Mouse (Mus musculus) gastrocnemius, postnatal 36 days (tissue): Measurements from ENCODE around the gene Drosha. TPM values are rescaled to one million over a fixed set of nuclear protein-coding genes. Genes with fewer than 3 reads are reported as not detected.
"Not testable (repeated sequence)": the region's sequence is repeated elsewhere in the genome, so short reads cannot be mapped to it uniquely, and the experiment has no call there.

Source experiments
- DNase-seq, 2 experiments: peaks; one replicate each; pipeline ENCODE4 v3.0.0; 2022
- intact Hi-C: fragments of 180-260 bp; cut with DNase I; formaldehyde crosslinking; loops from one replicate; pipeline ENCODE4 v1.15.1; 2025
- long read RNA-seq, 2 experiments: library from polyadenylated mRNA; stranded (forward); transcript quantifications; one replicate each; pipeline ENCODE4 v2.0.0; 2021
- total RNA-seq, 2 experiments: library from RNA; stranded (reverse); gene quantifications; 2 replicates each; pipeline ENCODE4 v1.2.3; 2021

Drosha gene
- 10 to 100 TPM; 26.3 to 32.5 TPM for total RNA-seq
- long read RNA-seq, experiment 1, full-length matches to known transcripts: 5 of 19 reads
- long read RNA-seq, experiment 1, partial matches to known transcripts: 13 of 19 reads
- long read RNA-seq, experiment 1, other reads (novel, unspliced or antisense): 1 of 19 reads
- long read RNA-seq, experiment 2, full-length matches to known transcripts: 6 of 21 reads
- long read RNA-seq, experiment 2, partial matches to known transcripts: 12 of 21 reads
- long read RNA-seq, experiment 2, other reads (novel, unspliced or antisense): 3 of 21 reads

DNA sequence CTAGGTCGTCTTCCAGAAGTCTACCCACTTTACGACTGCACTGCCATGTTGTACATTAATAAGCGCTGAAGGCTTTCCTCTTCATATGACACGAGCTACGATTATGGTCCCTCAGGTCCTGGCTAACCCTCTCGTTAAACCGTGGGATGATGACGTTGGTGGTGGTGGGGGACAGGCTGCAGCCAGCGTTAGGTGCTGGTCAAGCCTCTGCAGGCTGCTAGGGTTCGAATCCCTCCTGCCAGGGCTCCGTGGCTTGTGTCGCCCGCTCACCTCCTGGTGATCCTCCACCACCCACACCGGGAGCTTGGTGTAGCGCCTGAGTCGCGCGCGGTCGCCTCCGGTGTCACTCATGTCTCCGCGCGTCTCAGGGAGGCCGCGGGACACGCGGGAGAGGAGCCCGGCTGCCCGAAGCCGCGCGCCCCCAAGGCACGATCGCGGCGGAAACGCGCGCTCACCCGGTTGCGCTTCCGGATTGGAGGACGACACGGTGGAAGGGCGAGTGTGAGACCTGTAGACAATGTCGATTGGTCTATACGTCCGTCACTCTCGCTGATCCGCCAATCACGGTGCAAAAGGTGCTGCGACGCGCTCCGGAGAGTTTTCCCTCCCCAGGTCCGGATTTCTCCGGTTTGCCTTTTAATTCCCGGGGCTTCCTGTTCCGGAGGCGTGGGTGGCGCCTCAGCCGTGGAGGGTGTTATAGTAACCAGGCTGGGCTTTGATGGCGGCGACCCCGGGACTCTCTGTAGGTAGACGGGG, at the start of gene Drosha, which contains the start of gene 6030458C11Rik:
Drosha (plus strand) TSS at position 619 of the 756 bp plus-strand sequence.
6030458C11Rik (minus strand) TSS at position 453 of the 756 bp plus-strand sequence.
- intact Hi-C loops: no loop called here
- DNase-seq: peak; percentile 97 to 98

DNA sequence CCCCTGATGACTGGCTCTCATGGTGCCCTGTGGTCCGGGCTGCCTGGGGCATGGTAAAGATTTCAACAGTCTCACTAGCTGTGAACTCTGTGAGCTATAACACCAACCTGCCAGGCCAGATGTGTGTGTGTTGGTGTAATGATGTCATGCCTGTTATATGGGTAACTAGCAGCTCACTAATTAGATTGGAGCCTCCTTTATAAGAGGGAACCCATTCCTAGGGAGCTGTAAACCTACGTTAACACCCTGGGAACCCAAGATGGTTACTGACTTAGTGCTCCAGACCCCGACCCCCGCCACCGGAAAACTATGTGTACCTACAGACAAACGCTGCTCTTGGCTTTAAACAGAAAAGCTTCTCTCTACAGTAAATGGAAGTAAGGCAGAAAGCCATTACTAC, 43.3 kb upstream of the Drosha start:
- intact Hi-C loops: no loop called here
- DNase-seq: no peak

DNA sequence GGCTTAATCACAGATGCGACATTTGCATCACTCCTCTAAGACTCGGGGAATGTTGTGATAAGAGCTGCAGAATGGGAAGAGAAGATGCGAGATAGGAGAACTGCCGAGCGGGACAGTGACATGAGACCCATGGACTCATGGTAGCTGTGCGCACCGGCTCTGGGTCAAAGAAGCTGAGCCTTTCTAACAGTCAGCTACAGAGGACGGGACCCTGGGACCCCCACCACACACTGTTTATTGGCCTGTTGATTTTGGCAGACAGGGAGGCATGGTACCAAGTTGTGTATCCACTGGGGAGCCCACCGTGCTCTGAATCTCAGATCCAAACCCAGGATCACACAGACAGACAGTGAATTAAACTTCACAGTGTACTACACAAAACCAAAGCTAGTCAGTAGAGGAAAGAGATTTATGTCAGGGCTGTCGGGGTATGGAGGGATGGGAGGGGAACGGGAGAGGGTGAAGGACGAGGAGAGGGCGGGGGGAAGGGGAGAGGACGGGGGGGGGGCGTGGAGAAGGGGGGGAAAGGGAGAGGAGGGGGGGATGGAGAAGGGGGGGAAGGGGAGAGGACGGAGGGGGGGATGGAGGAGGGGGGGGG, 42.8 kb upstream of the Drosha start:
- DNase-seq: no peak
- intact Hi-C loops: no loop called here

DNA sequence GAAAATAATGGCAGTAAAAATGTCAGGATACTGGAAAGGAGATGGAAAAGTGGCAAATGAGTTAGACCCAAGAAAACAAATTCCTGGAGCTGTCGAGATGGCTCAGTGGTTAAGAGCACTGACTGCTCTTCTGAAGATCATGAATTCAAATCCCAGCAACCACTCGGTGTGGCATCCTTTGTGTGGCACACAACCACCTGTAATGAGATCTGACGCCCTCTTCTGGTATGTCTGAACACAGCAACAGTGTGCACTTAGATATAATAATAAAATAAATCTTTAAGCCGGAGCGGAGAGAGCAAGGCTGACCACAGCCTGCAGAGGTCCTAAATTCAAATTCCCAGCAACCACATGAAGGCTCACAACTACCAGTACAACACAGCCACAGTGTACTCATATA, 36.1 kb upstream of the Drosha start:
- intact Hi-C loops: loop anchor here (5.0 kb wide), 1 partner anchor 46 kb away; no protein-coding TSS in a partner anchor
- no peak for DNase-seq

DNA sequence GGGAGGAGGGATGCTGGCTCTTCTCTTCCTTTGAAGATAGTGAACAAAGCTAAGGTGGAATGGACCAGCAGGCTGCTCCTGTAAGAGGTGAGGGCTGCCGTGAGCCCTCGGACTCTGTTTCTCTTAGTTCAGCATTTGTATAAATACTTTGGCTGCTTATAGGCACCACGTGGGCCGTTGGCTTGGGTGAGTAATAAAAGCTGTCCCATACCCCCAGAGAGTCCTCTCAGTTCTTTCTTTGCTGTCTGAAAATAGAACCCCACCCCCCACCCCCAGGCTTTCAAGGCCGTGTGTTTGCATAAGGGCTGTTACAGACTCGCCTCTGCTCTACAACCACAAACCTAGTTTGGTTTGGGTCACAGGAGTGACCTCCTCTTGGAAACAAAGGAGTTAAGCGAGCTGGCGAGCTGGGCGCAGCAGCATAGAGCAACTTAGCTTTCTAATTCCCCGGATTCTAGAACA, 35.2 kb upstream of the Drosha start:
- intact Hi-C loops: loop anchor here (5.0 kb wide), 1 partner anchor 47 kb away; no protein-coding TSS in a partner anchor
- DNase-seq: no peak

DNA sequence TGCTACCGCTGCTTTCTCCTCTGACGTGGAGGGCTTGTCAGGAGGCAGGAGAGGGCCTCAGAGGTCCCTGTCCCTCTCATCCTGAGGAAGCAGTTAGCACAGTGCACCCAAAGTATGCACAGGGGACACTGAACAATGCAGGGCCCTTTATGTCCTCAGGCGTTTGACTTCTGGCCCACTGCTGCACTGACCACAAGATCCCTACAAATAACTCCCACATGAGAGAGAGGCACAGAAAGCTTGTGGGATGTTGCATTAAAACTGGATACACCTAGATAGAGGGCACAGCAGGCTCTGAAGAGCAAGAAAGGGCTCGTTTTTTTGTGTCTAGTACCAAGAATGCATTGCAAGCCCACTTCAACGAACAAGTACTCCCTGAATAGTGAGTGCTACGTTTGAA, 30.3 kb upstream of the Drosha start:
- DNase-seq: no peak
- intact Hi-C loops: loop anchor here (5.0 kb wide), 1 partner anchor 422 kb away; no protein-coding TSS in a partner anchor

DNA sequence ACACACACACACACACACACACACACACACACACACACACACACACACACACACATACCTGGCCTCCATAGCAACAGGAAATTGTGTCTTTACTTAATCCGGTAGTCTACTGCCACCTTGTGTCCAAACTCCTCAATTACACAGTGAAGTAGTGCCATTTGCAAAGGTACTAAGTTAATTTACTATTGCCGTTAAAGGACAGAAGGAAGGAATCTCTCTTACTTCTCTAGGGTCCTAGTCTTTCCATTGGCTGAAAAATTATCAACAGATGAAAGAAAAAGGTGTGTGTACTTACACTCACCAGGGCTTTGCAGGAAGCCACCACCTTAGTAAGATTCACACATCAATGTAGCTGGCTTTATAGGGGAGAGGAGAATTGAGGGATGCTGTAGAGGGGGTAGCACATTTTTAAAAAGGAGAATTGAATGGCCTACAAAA, 29.1 kb upstream of the Drosha start:
- DNase-seq: peak in 1 of 2 experiments; percentile 42
- intact Hi-C loops: no loop called here

DNA sequence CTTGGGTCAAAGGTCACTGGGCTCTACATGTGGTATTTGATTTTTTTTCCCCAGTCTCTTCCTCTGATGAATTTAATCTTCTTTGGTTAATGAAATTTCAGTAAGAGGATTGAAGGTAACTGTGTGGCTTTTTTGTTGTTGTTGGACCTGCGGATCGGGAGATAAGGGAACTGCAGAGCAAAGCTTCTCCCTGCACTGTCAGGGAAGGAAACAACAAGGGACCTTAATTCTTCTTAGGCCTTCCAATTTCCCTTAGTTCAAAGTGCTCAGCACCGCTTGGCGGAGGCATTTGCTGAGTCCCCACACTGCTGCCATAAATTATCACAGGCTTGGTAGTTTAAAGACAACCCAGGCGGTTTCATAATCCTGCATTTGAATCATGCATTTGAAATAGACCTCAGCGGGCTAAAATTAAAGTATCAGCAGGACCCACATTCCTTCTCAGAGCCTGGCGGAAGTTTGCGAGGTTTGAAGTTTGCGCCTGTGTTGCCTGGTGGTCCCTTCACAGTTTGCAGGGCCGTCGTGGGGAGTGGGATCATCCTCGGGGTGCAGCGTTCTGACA, 28.6 kb upstream of the Drosha start:
- no peak for DNase-seq
- intact Hi-C loops: no loop called here

DNA sequence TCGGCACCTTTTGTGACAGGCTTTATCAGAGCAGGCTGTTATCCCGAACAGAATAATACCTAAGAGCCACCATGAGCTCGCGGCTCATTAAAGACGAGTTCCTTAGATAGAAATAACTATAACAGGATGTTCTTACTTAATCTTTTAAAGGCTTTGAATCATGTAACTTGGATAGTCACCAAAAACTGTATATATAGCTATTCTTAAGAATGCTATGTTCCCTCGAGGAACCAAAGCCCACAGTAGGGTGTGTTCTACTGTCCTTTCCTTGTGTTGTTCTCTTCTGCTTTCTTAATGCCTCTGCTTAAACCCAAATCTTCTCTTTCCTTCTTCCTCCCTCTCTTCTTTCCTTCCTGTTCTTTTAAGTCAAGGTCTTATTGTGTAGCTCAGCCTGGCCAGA, 26.6 kb upstream of the Drosha start:
- intact Hi-C loops: no loop called here
- no peak for DNase-seq

DNA sequence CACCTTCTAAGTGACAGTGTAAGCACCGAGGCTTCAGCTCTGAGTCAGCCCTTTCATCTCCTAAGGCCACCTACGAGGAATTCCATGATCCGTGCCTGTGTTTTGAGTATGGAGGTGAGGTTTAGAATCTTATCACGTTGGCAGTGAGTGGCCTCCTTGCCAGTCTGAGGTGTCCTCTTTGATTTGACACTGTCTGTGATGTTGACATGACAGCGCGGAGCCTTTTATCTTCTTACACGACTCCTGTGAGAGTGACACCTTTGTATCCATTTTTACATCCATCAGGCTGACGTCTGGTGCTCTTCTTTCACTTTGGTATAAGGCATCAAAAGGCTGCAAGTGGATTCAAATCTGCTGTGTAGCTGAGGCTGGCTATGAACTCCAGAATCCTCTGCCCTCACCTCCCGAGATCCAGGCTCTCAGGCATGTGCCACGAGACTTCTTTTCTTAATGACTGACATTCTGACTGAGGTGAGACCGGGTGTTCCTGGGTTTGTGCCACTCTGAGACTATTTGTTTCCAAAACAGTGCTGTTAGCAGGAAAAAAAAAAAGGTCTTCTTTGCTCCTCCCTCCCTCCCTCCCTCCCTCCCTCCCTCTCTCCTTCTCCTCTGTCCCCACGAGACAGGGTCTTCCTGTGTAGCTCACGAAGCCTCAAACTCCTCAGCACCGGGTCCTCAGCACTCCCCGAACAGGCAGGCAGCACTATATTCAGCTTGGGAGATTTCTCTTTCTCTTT, 24.0 kb upstream of the Drosha start:
- intact Hi-C loops: no loop called here
- DNase-seq: no peak

DNA sequence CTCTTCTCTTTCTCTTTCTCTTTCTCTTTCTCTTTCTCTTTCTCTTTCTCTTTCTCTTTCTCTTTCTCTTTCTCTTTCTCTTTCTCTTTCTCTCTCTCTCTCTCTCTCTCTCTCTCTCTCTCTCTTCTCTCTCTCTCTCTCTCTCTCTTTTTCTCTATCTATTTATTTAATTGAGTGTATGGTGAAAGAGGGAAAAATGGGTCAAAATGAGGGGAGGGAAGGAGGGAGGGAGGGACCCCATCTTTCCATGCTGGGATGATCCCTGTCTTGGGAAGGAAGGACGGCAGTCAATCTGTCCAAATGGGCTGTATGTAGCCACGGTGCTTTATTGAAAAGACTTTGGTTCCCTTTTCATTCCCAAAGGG, 23.5 kb upstream of the Drosha start:
- DNase-seq, intact Hi-C loops: not testable (repeated sequence)

DNA sequence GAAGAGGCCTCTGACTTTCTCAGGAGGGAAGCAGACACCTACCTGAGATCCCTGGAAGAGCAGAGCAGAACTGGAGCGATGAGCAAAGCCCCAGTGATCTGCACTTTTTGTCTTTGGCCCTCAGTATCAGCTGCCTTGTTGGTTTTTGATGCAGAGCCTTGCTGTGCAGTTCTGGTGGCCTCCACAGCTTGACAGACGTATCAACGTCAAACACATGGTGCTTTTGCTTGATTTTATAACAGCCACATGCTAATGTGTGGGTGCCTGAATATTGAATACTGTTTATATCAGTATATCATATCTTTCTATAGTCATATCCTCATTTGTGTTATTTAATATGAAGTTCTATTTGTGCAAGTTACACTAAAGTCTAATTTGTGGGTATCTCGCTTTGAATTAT, 19.5 kb upstream of the Drosha start:
- DNase-seq: no peak
- intact Hi-C loops: no loop called here

DNA sequence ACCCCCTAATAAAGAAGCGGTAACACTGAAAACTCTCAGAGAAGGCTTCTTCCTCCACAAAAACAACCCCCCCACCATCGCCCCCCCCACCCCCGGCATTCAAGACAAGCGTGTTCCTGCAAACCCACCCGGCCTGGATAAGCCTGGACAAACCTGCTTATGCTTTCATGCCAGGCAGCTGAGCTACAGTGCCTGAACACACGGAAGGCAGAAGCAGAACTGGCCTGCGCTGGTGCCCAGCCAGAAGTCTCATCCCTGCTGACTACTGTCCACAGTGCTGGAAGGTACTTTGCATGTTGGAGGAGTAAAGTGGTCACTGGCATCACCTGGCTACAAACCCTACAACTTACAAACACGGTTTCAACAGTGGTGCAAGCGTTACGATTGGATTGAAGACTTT, 17.5 kb upstream of the Drosha start:
- intact Hi-C loops: no loop called here
- DNase-seq: no peak

DNA sequence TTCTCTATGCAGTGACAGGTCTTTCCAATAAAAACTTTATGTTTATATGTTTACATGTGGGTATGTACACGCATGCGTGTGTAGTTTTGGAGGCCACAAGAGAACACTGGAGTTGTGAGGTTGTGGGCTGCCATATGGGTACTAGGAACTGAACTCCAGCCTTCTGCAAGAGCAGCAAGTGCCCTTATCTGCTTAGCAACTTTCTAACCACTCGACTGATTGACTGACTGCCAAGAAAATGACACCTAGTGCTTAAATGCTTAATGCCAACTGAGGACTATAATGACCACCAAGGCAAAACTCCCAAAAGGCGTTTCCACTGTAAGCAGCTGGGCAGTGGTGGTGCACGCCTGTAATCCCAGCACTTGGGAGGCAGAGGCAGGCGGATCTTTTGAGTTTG, 15.3 kb upstream of the Drosha start:
- intact Hi-C loops: no loop called here

DNA sequence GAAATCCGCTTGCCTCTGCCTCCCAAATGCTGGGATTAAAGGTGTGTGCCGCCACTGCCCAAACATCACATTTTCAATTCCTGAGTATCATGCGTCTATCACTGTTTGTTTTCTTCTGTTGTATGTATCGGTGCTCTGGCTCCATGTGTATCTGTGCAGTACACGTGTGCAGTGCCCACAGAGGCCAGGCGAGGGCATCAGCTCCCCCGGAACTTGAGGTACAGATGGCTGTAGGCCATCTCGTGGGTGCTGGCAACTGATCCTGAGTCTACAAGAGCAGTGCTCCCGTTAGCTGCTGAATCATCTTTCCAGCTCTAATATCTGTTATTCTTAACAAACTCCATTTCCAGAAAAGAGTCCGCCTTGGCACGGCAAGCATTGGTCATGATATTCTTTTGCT, 12.0 kb upstream of the Drosha start:
- intact Hi-C loops: no loop called here

More for the DNA sequence above, 15.3 kb upstream of the Drosha start:
- no peak for DNase-seq

DNA sequence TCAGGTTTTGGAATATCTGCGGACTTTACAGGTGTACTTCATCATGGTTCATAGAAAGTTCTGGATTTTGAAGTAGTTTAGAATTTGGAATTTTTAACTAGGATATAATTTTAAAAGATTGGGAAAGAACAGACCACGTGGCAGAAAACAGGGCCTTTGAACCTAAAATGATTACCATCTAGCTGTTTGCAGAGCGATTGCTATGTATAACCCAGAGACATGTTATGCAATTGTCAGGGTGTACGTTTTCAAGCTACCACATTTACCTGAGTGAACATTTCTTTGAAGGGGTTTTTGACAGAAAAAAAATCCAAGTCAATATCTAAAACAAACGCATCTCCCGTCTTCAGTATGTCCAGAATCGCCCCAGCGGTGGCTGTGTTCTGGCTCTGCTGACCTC, 7.0 kb upstream of the Drosha start:
- DNase-seq: no peak
- intact Hi-C loops: no loop called here

More for the DNA sequence above, 12.0 kb upstream of the Drosha start:
- DNase-seq: no peak

DNA sequence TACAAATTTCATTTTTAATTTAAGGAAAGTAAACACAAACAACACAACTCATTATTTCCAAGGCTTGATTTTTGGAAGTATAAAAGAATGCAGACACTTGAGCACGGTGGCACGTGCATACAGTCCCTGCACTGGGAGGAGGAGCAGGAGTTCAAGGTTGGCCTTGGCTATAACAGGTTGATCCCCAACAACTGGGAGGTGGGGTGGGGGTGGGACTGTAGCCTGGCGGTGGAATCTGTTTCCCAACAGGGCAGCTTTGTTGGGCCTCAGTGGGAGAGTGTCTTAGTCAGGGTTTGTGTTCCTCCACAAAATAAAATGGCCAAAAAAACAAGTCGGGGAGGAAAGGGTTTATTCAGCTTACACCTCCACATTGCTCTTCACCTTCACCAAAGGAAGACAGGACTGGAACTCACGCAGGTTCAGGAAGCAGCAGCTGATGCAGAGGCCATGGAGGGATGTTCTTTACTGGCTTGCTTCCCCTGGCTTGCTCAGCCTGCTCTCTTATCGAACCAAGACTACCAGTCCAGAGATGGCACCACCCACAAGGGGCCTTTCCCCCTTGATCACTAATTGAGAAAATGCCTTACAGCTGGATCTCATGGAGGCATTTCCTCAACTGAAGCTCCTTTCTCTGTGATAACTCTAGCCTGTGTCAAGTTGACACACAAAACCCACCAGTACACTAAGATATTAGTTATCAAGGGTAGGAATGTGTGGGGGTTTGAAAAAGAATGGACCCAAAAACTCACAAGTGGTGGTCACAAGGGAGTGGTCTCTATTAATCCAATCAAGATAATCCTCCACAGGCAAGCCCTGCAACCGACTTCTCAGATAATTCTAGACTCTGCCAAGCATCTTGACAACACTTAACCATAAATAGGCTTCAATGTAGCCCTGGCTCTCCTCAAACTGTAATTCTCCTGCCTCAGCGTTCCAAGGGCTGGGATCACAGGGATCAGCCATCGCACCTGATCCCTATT, 1.9 kb upstream of the Drosha start:
- DNase-seq: no peak
- intact Hi-C loops: no loop called here

DNA sequence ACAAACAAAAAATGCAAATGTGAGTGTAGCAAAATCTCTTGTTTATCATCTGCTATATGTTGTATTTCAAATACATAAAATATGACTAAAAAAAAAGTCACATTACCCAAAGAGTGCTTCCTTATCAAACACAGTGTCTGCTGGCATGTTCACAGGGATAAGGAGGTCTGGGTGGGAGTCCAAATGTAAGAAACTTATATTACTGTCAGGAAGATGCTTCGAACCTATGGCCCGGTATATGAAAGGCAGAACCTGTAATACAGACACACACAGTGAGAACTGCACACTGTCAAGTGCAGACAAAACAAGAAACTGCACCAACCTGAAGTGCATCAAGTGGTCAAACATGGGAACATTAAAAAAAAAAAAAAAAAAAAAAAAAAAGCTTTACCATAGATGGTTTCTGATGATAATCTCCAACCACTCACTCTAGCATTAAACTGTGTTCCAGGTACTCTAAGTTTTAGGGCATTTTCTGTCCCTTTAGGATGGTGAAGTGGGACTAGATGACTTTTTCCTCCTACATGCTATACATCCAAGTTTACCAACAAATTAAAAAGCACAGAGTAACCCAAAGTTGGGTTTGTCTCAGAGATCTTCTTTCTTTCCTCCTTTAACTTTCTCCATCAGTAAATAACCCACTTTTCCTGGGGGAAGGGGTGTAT, 1.0 kb upstream of the Drosha start:
- no peak for DNase-seq
- intact Hi-C loops: no loop called here

DNA sequence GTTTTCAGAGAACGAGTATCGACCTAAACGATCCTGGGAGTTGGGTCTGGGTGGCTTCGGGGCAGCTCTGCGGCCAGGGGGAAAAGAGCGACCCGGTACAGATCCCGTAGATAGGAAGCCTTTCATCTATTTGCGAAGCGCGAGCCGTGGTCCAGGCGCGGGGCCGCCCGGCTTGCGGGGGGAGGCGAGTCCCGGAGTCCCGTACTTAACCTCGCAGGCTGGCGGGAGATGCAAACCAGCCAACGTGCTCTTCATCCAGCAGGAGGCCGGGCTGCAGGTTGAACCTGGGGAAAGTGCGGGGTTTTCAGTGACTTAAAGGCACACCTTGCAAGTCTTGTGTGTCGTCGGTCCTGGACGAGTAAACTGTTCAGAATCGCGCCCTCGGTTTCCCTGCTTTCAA, 350 bp downstream of the Drosha start:
- DNase-seq: no peak
- intact Hi-C loops: no loop called here
